Mouse (Mus musculus): ENCODE data around the gene Scgb1c1. TPM values are rescaled to one million over a fixed set of nuclear protein-coding genes. Genes with fewer than 3 reads are reported as not detected.

Scgb1c1 gene
- polyA plus RNA-seq, 1 experiment from 2014 or later = 8.5 TPM

- ATAC-seq (ENCODE audit: insufficient number of reproducible peaks, low FRiP score, low TSS enrichment, low read depth) = no peak
- no peak overlapping the region for H3K27ac ChIP-seq (replicated peaks)
These were observed 336 bp downstream of the Scgb1c1 start for GRCm38 (mm10) chr7:140845683-140846082.

GRCm38 (mm10) chr7:140846676-140847075 lies 1.3 kb downstream of the Scgb1c1 start:
- WGBS = 83% methylated on average over 10 of the region's 10 CpGs
- Histone ChIP-seq H3K27ac (replicated peaks) (no peak overlapping the region), H3K9ac (no peak overlapping the region), H3K4me2 (replicated peaks) (no peak overlapping the region), H3K4me3 (replicated peaks) (no peak overlapping the region), H3K4me1 (peaks cover 5% of the 10 kb centered on the region; the same call in 1 of the 2 replicates), H3K36me3 (peaks cover 4% of the 10 kb centered on the region), H3K27me3 (peaks cover 19% of the 10 kb centered on the region), H3K9me3 (replicated peaks) (no peaks in the 10 kb centered on the region)
- ATAC-seq (ENCODE audit: insufficient number of reproducible peaks, low FRiP score, low TSS enrichment, low read depth) = no peak

More at GRCm38 (mm10) chr7:140845683-140846082, 336 bp downstream of the Scgb1c1 start:
- Histone ChIP-seq H3K9ac (no peak overlapping the region), H3K9me3 (replicated peaks) (no peaks in the 10 kb centered on the region), H3K4me2 (replicated peaks) (no peak overlapping the region), H3K4me3 (replicated peaks) (no peak overlapping the region), H3K27me3 (peaks cover 24% of the 10 kb centered on the region), H3K36me3 (no peaks in the 10 kb centered on the region), H3K4me1 (peaks cover 14% of the 10 kb centered on the region; the same call in 1 of the 2 replicates)
- 39% methylated on average over 4 of the region's 4 CpGs for WGBS

- H3K4me1 ChIP-seq = peaks cover 5% of the 10 kb centered on the region; the same call in 1 of the 2 replicates
- WGBS = 59% methylated on average over 11 of the region's 11 CpGs
- H3K27ac ChIP-seq (replicated peaks) = no peak within 1 kb of the TSS
- H3K4me2 ChIP-seq (replicated peaks) = no peak within 1 kb of the TSS
- no peak within 1 kb of the TSS for H3K9ac ChIP-seq
- H3K36me3 ChIP-seq = peaks cover 17% of the 10 kb centered on the region
- H3K27me3 ChIP-seq = peaks cover 12% of the 10 kb centered on the region
- H3K9me3 ChIP-seq (replicated peaks) = no peaks in the 10 kb centered on the region
- ATAC-seq (ENCODE audit: insufficient number of reproducible peaks, low FRiP score, low TSS enrichment, low read depth) = no peak
- no peak within 1 kb of the TSS for H3K4me3 ChIP-seq (replicated peaks)
These were observed 2.6 kb downstream of the Scgb1c1 start, which contains the start of gene Odf3 for GRCm38 (mm10) chr7:140847755-140848580. Odf3 (plus strand) TSS chr7:140847805.

GRCm38 (mm10) chr7:140848591-140848990 lies 3.2 kb downstream of the Scgb1c1 start:
- no peaks in the 10 kb centered on the region for H3K9me3 ChIP-seq (replicated peaks)
- H3K4me2 ChIP-seq (replicated peaks) = no peak overlapping the region
- no peak overlapping the region for H3K27ac ChIP-seq (replicated peaks)
- no peak for ATAC-seq (ENCODE audit: insufficient number of reproducible peaks, low FRiP score, low TSS enrichment, low read depth)
- H3K27me3 ChIP-seq = peaks cover 8% of the 10 kb centered on the region
- H3K9ac ChIP-seq = no peak overlapping the region
- 90% methylated on average over 10 of the region's 10 CpGs for WGBS
- H3K4me1 ChIP-seq = peaks cover 5% of the 10 kb centered on the region; the same call in 1 of the 2 replicates
- H3K36me3 ChIP-seq = peaks cover 23% of the 10 kb centered on the region
- no peak overlapping the region for H3K4me3 ChIP-seq (replicated peaks)

- H3K9me3 ChIP-seq (replicated peaks) = no peaks in the 10 kb centered on the region
- H3K27me3 ChIP-seq = no peaks in the 10 kb centered on the region
- ATAC-seq (ENCODE audit: insufficient number of reproducible peaks, low FRiP score, low TSS enrichment, low read depth) = no peak
- no peak overlapping the region for H3K4me2 ChIP-seq (replicated peaks)
- H3K27ac ChIP-seq (replicated peaks) = no peak overlapping the region
- no peak overlapping the region for H3K4me3 ChIP-seq (replicated peaks)
- peaks cover 33% of the 10 kb centered on the region for H3K36me3 ChIP-seq
- no peak overlapping the region for H3K9ac ChIP-seq
- peaks cover 15% of the 10 kb centered on the region for H3K4me1 ChIP-seq
- WGBS = 97% methylated on average over 4 of the region's 4 CpGs
These were observed 6.6 kb downstream of the Scgb1c1 start for GRCm38 (mm10) chr7:140851916-140852315.

GRCm38 (mm10) chr7:140853386-140853785 lies 8.0 kb downstream of the Scgb1c1 start:
- Histone ChIP-seq H3K9me3 (replicated peaks) (no peaks in the 10 kb centered on the region), H3K27ac (replicated peaks) (no peak overlapping the region), H3K27me3 (no peaks in the 10 kb centered on the region), H3K4me1 (peaks cover 18% of the 10 kb centered on the region), H3K4me3 (replicated peaks) (no peak overlapping the region), H3K36me3 (peaks cover 33% of the 10 kb centered on the region), H3K4me2 (replicated peaks) (no peak overlapping the region), H3K9ac (no peak overlapping the region)
- ATAC-seq (ENCODE audit: insufficient number of reproducible peaks, low FRiP score, low TSS enrichment, low read depth) = no peak
- 77% methylated on average over 9 of the region's 9 CpGs for WGBS

- Histone ChIP-seq H3K4me2 (replicated peaks) (peak overlapping the region; percentile 99), H3K27ac (replicated peaks) (no peak overlapping the region), H3K9ac (no peak overlapping the region), H3K9me3 (replicated peaks) (no peaks in the 10 kb centered on the region), H3K27me3 (no peaks in the 10 kb centered on the region), H3K4me1 (peaks cover 29% of the 10 kb centered on the region), H3K36me3 (peaks cover 42% of the 10 kb centered on the region), H3K4me3 (replicated peaks) (no peak overlapping the region; the same call in 1 of the 2 replicates)
- WGBS = 89% methylated on average over 18 of the region's 18 CpGs
- no peak for ATAC-seq (ENCODE audit: insufficient number of reproducible peaks, low FRiP score, low TSS enrichment, low read depth)
These were observed 9.1 kb downstream of the Scgb1c1 start for GRCm38 (mm10) chr7:140854483-140854882.

GRCm38 (mm10) chr7:140855181-140855580 lies 9.8 kb downstream of the Scgb1c1 start:
- H3K9me3 ChIP-seq (replicated peaks) = no peaks in the 10 kb centered on the region
- H3K4me2 ChIP-seq (replicated peaks) = peak overlapping the region; percentile 99
- WGBS = 71% methylated on average over 9 of the region's 9 CpGs
- H3K4me3 ChIP-seq (replicated peaks) = peak overlapping the region; percentile 90
- ATAC-seq (ENCODE audit: insufficient number of reproducible peaks, low FRiP score, low TSS enrichment, low read depth) = no peak
- no peak overlapping the region for H3K27ac ChIP-seq (replicated peaks)
- H3K36me3 ChIP-seq = peaks cover 49% of the 10 kb centered on the region
- no peaks in the 10 kb centered on the region for H3K27me3 ChIP-seq
- H3K4me1 ChIP-seq = peaks cover 34% of the 10 kb centered on the region
- H3K9ac ChIP-seq = peak overlapping the region; percentile 85

GRCm38 (mm10) chr7:140855860-140856784 lies 10.8 kb downstream of the Scgb1c1 start, which contains the start of gene Gm45785:
Gm45785 (minus strand) TSS chr7:140856331.
- H3K4me3 ChIP-seq (replicated peaks) = peak within 1 kb of the TSS; percentile 90
- WGBS = under 1% methylated on average over 51 of the region's 51 CpGs
- peaks cover 34% of the 10 kb centered on the region for H3K4me1 ChIP-seq
- ATAC-seq (ENCODE audit: insufficient number of reproducible peaks, low FRiP score, low TSS enrichment, low read depth) = peak; percentile 74
- no peaks in the 10 kb centered on the region for H3K9me3 ChIP-seq (replicated peaks)
- H3K4me2 ChIP-seq (replicated peaks) = peak within 1 kb of the TSS; percentile 99
- H3K27ac ChIP-seq (replicated peaks) = peak within 1 kb of the TSS; percentile 92
- H3K36me3 ChIP-seq = peaks cover 58% of the 10 kb centered on the region
- H3K27me3 ChIP-seq = no peaks in the 10 kb centered on the region
- peak within 1 kb of the TSS; percentile 85 for H3K9ac ChIP-seq

- peaks cover 60% of the 10 kb centered on the region for H3K36me3 ChIP-seq
- H3K9ac ChIP-seq = peak within 1 kb of the TSS; percentile 85
- peak; percentile 87 for ATAC-seq (ENCODE audit: insufficient number of reproducible peaks, low FRiP score, low TSS enrichment, low read depth)
- under 1% methylated on average over 50 of the region's 50 CpGs for WGBS
- peaks cover 34% of the 10 kb centered on the region for H3K4me1 ChIP-seq
- peak within 1 kb of the TSS; percentile 90 for H3K4me3 ChIP-seq (replicated peaks)
- H3K27ac ChIP-seq (replicated peaks) = peak within 1 kb of the TSS; percentile 92
- H3K9me3 ChIP-seq (replicated peaks) = no peaks in the 10 kb centered on the region
- peak within 1 kb of the TSS; percentile 99 for H3K4me2 ChIP-seq (replicated peaks)
- no peaks in the 10 kb centered on the region for H3K27me3 ChIP-seq
These were observed 11.6 kb downstream of the Scgb1c1 start, which contains the start of gene Ric8a for GRCm38 (mm10) chr7:140856785-140857549. Ric8a (plus strand) TSS chr7:140856957.
